Mouse (Mus musculus): ENCODE measurements around the gene Rnf220.

DNA sequence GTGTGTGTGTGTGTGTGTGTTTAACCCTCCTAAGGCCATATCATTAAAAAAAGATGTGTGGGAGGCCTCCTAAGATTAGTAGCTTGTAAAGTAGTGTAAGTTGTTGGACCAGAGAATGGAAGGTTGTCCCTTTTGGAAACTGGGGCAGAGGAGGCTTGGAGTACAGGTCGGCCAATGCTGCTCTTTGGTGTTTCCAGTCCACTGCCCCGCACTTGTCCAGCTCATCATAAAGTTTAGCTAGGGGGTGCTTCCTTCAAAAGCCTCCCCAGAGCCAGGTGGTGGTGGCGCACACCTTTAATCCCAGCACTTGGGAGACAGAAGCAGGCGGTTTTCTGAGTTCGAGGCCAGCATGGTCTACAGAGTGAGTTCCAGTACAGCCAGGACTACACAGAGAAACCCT is 244.1 kb downstream of the Rnf220 start:
- TF ChIP-seq CTCF (IDR thresholded peaks at IDR 0.05; ENCODE audit: low read depth) (no peak), EP300 (IDR thresholded peaks at IDR 0.05; ENCODE audit: low read depth) (no peak)
